Mouse (Mus musculus) liver, adult 2 months (tissue): Measurements from ENCODE around the gene Camk2g.

Experiments used
- CTCF ChIP-seq: fragments of 200-500 bp; IDR thresholded peaks from 2 replicates; pipeline ENCODE4 v1.5.1; 2011; ENCODE audit warnings: low read depth, low read length, control low read depth
- POLR2A ChIP-seq: fragments of 200-500 bp; IDR thresholded peaks from 2 replicates; pipeline ENCODE4 v1.6.1; 2011; ENCODE audit warnings: low read length, control low read depth; ENCODE audit not compliant: insufficient read depth; ENCODE audit errors: extremely low read depth

DNA sequence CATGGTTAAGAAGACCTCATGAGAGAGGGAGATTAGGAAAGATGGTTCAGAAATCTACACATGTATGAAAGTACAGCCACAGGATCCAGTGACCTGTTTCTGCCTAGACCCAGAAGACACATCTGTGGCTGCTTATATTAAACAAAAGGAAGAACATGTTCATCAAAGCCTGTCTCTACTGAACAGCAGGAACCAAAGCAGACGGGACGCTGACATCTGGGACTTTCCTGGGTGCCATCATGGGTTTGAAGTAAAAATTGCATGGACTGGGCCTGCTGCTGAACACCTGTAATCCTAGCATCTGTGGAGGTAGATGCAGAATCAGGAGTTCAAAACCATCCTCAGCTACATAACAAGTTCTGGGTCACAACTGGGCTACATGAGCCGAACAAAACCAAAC, 34.6 kb upstream of the Camk2g start:
- TF ChIP-seq CTCF (no peak), POLR2A (no peak)
